In genomic region chr5:149287148-149288038, GRCm38 (mm10) we compare ENCODE assay signal across 8 mouse cellular contexts. TPM values are rescaled to one million over a fixed set of nuclear protein-coding genes. Genes with fewer than 3 reads are reported as not detected.
DNase-seq lines count a peak whose midpoint lies in the region; ATAC-seq and TF ChIP-seq lines count a peak whose summit lies in the region.

No protein-coding gene starts in this region.

- WGBS in kidney, adult 2 months: 28% methylated on average over 41 of the region's 41 CpGs
- 18% methylated on average over 41 of the region's 41 CpGs for WGBS in forebrain, embryonic 16.5 days
- 21% methylated on average over 41 of the region's 41 CpGs for WGBS in neural tube, embryonic 15.5 days

- TF ChIP-seq CTCF in kidney, adult 2 months (conservative IDR thresholded peaks at IDR 0.05; ENCODE audit: insufficient read depth, insufficient read length, low read depth, low read length): peak; percentile 25

- peak; percentile 71 for ATAC-seq in forebrain, embryonic 16.5 days
- peak; percentile 62 for ATAC-seq in neural tube, embryonic 15.5 days (ENCODE audit: low FRiP score)

- H3K27me3 ChIP-seq in kidney, adult 2 months (replicated peaks; ENCODE audit: control insufficient read depth, insufficient read depth, low read length): no peaks in the 10 kb centered on the region
- no peaks in the 10 kb centered on the region for H3K27me3 ChIP-seq in forebrain, embryonic 16.5 days (replicated peaks; ENCODE audit: control insufficient read depth, insufficient read depth, low read length)
- H3K27me3 ChIP-seq in neural tube, embryonic 15.5 days (replicated peaks): no peaks in the 10 kb centered on the region

- DNase-seq in kidney, adult 2 months: peak; percentile 34
- DNase-seq in kidney, adult 11 months: no peak
- DNase-seq in cerebellum, adult 11-12 months: peak; percentile 44
- DNase-seq in kidney, postnatal 25 days: peak; percentile 29 to 48
- no peak for DNase-seq in spleen, adult 12 weeks (ENCODE audit: low spot score)
- DNase-seq in gastrocnemius, postnatal 14 days: no peak

- H3K4me2 ChIP-seq in forebrain, embryonic 16.5 days (ENCODE audit: low read length): peak overlapping the region; percentile 55
- H3K4me2 ChIP-seq in neural tube, embryonic 15.5 days: peak overlapping the region; percentile 62

- peak overlapping the region; percentile 38 for H3K9ac ChIP-seq in forebrain, embryonic 16.5 days (replicated peaks; ENCODE audit: low read depth, low read length)
- peak overlapping the region; percentile 45 for H3K9ac ChIP-seq in neural tube, embryonic 15.5 days (replicated peaks)

- intact Hi-C loops in gastrocnemius, postnatal 14 days (cut with DNase I; ENCODE audit: low total_unique reads): no loop called here

- H3K4me1 ChIP-seq in kidney, adult 2 months (ENCODE audit: control insufficient read depth, insufficient read depth, low read length): no peaks in the 10 kb centered on the region
- H3K4me1 ChIP-seq in forebrain, embryonic 16.5 days (replicated peaks; ENCODE audit: control insufficient read depth, insufficient read depth, low read length): 0 out of 2 replicates have a peak, but pooled peaks cover 3% of the 10 kb centered on the region
- peaks cover 18% of the 10 kb centered on the region; the same call in 1 of the 2 replicates for H3K4me1 ChIP-seq in neural tube, embryonic 15.5 days

- no peaks in the 10 kb centered on the region for H3K36me3 ChIP-seq in kidney, adult 2 months (ENCODE audit: control insufficient read depth, insufficient read depth, low read length)
- H3K36me3 ChIP-seq in forebrain, embryonic 16.5 days (ENCODE audit: control insufficient read depth, insufficient read depth): no peaks in the 10 kb centered on the region
- no peaks in the 10 kb centered on the region for H3K36me3 ChIP-seq in neural tube, embryonic 15.5 days

- H3K9me3 ChIP-seq in forebrain, embryonic 16.5 days (ENCODE audit: control insufficient read depth, low read length): no peaks in the 10 kb centered on the region
- no peaks in the 10 kb centered on the region for H3K9me3 ChIP-seq in neural tube, embryonic 15.5 days (replicated peaks)

- no peak for TF ChIP-seq POLR2A in kidney, adult 2 months (IDR thresholded peaks at IDR 0.05; ENCODE audit: low read depth, low read length)

- peak overlapping the region; percentile 7 for H3K4me3 ChIP-seq in kidney, adult 2 months (ENCODE audit: insufficient read depth, low read depth, low read length)
- H3K4me3 ChIP-seq in forebrain, embryonic 16.5 days (replicated peaks; ENCODE audit: low read length): peak overlapping the region; percentile 37
- peak overlapping the region; percentile 40 for H3K4me3 ChIP-seq in neural tube, embryonic 15.5 days (replicated peaks)

- H3K27ac ChIP-seq in kidney, adult 2 months (ENCODE audit: insufficient read depth, low read depth, low read length): no peak overlapping the region
- H3K27ac ChIP-seq in forebrain, embryonic 16.5 days (ENCODE audit: low read length): 0 out of 2 replicates have a peak overlapping the region, but pooled peaks have one; percentile 41
- H3K27ac ChIP-seq in neural tube, embryonic 15.5 days (replicated peaks): peak overlapping the region; percentile 70

RNA-seq across cellular contexts. Expression of gene Alox5ap, which starts 22.8 kb away (rescaled TPM):
- 12.7 and 15.8 TPM in 2 replicates for polyA plus RNA-seq in kidney, adult 2 months (2012; rRNA removed)
- 8.7 and 11.6 TPM in 2 replicates for polyA plus RNA-seq in forebrain, embryonic 16.5 days (2015; fragmentation: Nextera tagmentation; extraction: Ambion mirVana)
- polyA plus RNA-seq in neural tube, embryonic 15.5 days (2015; fragmentation: Nextera tagmentation; extraction: Ambion mirVana): 12.0 and 17.4 TPM in 2 replicates
- total RNA-seq in gastrocnemius, postnatal 14 days (2021): 1 to 10 TPM; 8.2 to 9.5 TPM

Comparison
In these comparisons a context has a peak if more than half of its experiments do, and no peak if none do; other contexts are left out.
1. DNase-seq: peak in kidney, adult 2 months (single experiment), cerebellum, adult 11-12 months (single experiment) and kidney, postnatal 25 days (2 of 2); none in kidney, adult 11 months (single experiment), spleen, adult 12 weeks (single experiment) and gastrocnemius, postnatal 14 days (single experiment).
2. Peak in every context shown above with its lines, with median percentiles within 50 percentile points of each other: H3K4me3 ChIP-seq.